Mouse (Mus musculus) frontal cortex, adult 2 months (tissue): ENCODE measurements around the gene Acss1. TPM values are rescaled to one million over a fixed set of nuclear protein-coding genes. Genes with fewer than 3 reads are reported as not detected.

Experiments
- DNase-seq, 2 experiments: peaks; one replicate each; pipeline ENCODE4 v3.0.0; 2022; ENCODE audit warnings: low spot score in 1 of 2; ENCODE audit errors: extremely low spot score in 1 of 2
- polyA plus RNA-seq: library from polyadenylated mRNA; depleted of rRNA; stranded (reverse); fragments of >200 nt; gene quantifications from 2 replicates; pipeline ENCODE4 v1.2.3, GENCODE M21; 2012; rRNA removed

Gene Acss1
- polyA plus RNA-seq = 25.3 and 25.9 TPM in 2 replicates

- peak in 1 of 2 experiments; percentile 68 for DNase-seq
Observed at GRCm38 (mm10) chr2:150667820-150668766, at the start of gene Acss1. Gene Acss1, minus strand, starts transcription at chr2:150668500.

GRCm38 (mm10) chr2:150712167-150712674, 43.9 kb upstream of the Acss1 start:
- DNase-seq = no peak

GRCm38 (mm10) chr2:150691481-150692170, 23.3 kb upstream of the Acss1 start:
- no peak for DNase-seq

- no peak for DNase-seq
Observed at GRCm38 (mm10) chr2:150690216-150690615, 21.9 kb upstream of the Acss1 start.

GRCm38 (mm10) chr2:150689223-150689800, 21.0 kb upstream of the Acss1 start, which contains the start of gene Vsx1:
Gene Vsx1, minus strand, starts transcription at chr2:150689360.
- DNase-seq = no peak

- DNase-seq = peak in 1 of 2 experiments; percentile 61
Observed at GRCm38 (mm10) chr2:150688541-150689186, 20.4 kb upstream of the Acss1 start.

GRCm38 (mm10) chr2:150687871-150688540, 19.7 kb upstream of the Acss1 start:
- DNase-seq = no peak

GRCm38 (mm10) chr2:150685389-150685788, 17.1 kb upstream of the Acss1 start:
- no peak for DNase-seq

GRCm38 (mm10) chr2:150684451-150684850, 16.2 kb upstream of the Acss1 start:
- DNase-seq = no peak

GRCm38 (mm10) chr2:150681581-150681980, 13.3 kb upstream of the Acss1 start:
- no peak for DNase-seq

- peak in 1 of 2 experiments; percentile 83 for DNase-seq
Observed at GRCm38 (mm10) chr2:150678392-150678791, 10.1 kb upstream of the Acss1 start.

GRCm38 (mm10) chr2:150675525-150675924, 7.2 kb upstream of the Acss1 start:
- no peak for DNase-seq

GRCm38 (mm10) chr2:150674900-150675299, 6.6 kb upstream of the Acss1 start:
- peak in 1 of 2 experiments; percentile 80 for DNase-seq

GRCm38 (mm10) chr2:150673929-150674328, 5.6 kb upstream of the Acss1 start:
- no peak for DNase-seq

- DNase-seq = peak in 1 of 2 experiments; percentile 22
Observed at GRCm38 (mm10) chr2:150671609-150672290, 3.5 kb upstream of the Acss1 start.

GRCm38 (mm10) chr2:150670926-150671325, 2.6 kb upstream of the Acss1 start:
- DNase-seq = no peak

- no peak for DNase-seq
Observed at GRCm38 (mm10) chr2:150669454-150670045, 1.2 kb upstream of the Acss1 start.

- DNase-seq = no peak
Observed at GRCm38 (mm10) chr2:150668956-150669355, 656 bp upstream of the Acss1 start.
